Mouse (Mus musculus): ENCODE data around the gene Arf4. TPM values are rescaled to one million over a fixed set of nuclear protein-coding genes. Genes with fewer than 3 reads are reported as not detected.
A peak's percentile ranks its signal among the peaks of the same experiment; 100 is the strongest.

Arf4 gene
- polyA plus RNA-seq (2015; fragmentation: Nextera tagmentation; extraction: Ambion mirVana) = 440 and 447 TPM in 2 replicates

DNA sequence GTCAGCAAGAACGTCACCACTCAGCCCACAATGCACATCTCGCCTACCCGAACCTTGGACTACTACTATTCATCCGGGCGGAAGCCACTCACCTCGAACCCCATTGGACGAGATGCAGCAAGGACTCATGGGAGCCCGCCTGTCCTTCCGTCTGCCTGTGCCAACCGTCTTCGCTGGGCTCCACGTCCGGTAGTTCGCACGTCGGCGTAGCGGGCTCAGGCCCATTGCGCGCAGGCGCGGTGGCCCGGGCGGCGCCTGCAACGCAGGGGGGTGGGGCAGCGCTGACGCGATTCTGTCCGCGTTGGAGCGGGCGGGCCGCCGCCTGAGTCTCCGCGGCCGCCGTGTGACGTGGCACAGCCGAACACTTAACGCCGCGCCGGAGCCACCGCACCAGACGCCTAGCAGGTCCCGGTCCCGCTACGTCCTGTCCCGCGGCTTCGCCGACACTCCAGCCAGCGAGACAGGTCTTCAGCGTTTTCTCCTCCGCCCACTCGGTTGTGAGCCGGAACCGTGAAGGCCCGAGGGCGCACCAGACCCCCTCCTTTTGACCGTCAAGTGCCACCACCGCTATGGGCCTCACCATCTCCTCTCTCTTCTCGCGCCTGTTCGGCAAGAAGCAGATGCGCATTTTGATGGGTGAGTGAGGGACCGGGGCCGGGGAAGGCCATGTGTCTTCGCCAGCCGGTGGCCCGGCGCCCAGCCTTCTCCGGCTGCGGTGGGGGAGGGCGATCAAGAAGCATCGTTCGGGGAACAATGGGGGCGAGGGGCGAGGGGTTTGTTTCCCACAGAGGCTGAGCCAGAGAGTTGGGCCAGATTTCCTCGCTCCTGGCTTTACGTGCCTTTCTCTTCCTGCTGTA lies at the start of gene Arf4:
Gene Arf4, plus strand, starts transcription at position 224 of the 857 bp plus-strand sequence.
- Histone ChIP-seq H3K9me3 (no peaks in the 10 kb centered on the region), H3K36me3 (peaks cover under 1% of the 10 kb centered on the region), H3K9ac (peak within 1 kb of the TSS; percentile 99), H3K4me3 (peak within 1 kb of the TSS; percentile 91), H3K4me1 (peaks cover 39% of the 10 kb centered on the region), H3K27me3 (replicated peaks) (no peaks in the 10 kb centered on the region), H3K27ac (replicated peaks) (peak within 1 kb of the TSS; percentile 99), H3K4me2 (peak within 1 kb of the TSS; percentile 84)
- ATAC-seq (ENCODE audit: extremely low read depth, insufficient number of reproducible peaks, low FRiP score, low TSS enrichment) = peak; percentile 97
- WGBS = under 1% methylated on average over 83 of the region's 83 CpGs

DNA sequence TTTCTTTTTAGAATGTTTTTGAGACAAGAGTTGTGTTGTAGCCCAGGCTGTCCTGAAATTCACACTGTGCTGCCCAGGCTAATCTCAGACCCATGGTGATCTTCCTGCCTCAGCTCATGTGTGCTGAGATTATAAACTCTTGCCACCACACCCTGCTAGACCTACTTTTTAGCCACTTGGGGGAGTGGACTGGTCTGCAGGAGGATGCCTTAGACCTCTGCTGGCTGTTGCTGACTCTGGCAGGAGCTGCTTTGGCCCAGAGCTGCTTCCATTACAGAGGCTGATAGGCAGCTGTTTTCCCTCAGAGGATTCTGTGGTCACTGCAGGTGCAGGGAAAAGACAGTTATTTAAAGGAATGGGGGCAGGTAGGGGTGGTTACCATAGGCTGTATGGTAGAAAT lies 46.5 kb upstream of the Arf4 start:
- Histone ChIP-seq H3K36me3 (peaks cover 33% of the 10 kb centered on the region), H3K27ac (replicated peaks) (no peak overlapping the region), H3K4me2 (no peak overlapping the region), H3K4me3 (no peak overlapping the region), H3K9ac (no peak overlapping the region), H3K9me3 (no peaks in the 10 kb centered on the region), H3K27me3 (replicated peaks) (no peaks in the 10 kb centered on the region), H3K4me1 (peaks cover 28% of the 10 kb centered on the region)
- ATAC-seq (ENCODE audit: extremely low read depth, insufficient number of reproducible peaks, low FRiP score, low TSS enrichment) = no peak

GRCm38 (mm10) chr14:26593281-26593895 lies 44.5 kb upstream of the Arf4 start:
- H3K36me3 ChIP-seq = peaks cover 53% of the 10 kb centered on the region
- H3K27ac ChIP-seq (replicated peaks) = no peak overlapping the region
- H3K9ac ChIP-seq = no peak overlapping the region
- no peak for ATAC-seq (ENCODE audit: extremely low read depth, insufficient number of reproducible peaks, low FRiP score, low TSS enrichment)
- H3K4me1 ChIP-seq = peaks cover 15% of the 10 kb centered on the region
- 72% methylated on average over 2 of the region's 2 CpGs for WGBS
- no peaks in the 10 kb centered on the region for H3K27me3 ChIP-seq (replicated peaks)
- peaks cover 8% of the 10 kb centered on the region for H3K9me3 ChIP-seq
- no peak overlapping the region for H3K4me2 ChIP-seq
- H3K4me3 ChIP-seq = no peak overlapping the region

DNA sequence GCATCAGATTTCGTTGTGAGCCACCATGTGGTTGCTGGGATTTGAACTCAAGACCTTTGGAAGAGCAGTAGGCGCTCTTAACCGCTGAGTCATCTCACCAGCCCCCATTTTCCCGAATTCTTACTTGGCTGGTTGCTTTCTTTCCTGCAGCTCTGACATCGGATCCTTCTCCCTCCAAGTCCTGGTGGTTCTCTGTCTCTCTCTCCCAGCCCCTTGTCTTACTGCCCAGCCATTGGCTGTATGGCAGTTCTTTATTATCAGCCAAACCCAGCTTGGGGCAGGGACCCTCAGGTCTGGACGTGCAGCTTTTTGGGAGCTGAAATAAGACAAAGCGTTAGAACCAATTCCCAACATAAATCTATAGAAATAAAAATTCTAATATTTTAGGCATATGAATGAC lies 42.7 kb upstream of the Arf4 start:
- Histone ChIP-seq H3K27ac (replicated peaks) (no peak overlapping the region), H3K4me1 (peaks cover 6% of the 10 kb centered on the region), H3K9me3 (peaks cover 8% of the 10 kb centered on the region), H3K4me3 (no peak overlapping the region), H3K9ac (no peak overlapping the region), H3K36me3 (peaks cover 71% of the 10 kb centered on the region), H3K4me2 (no peak overlapping the region), H3K27me3 (replicated peaks) (no peaks in the 10 kb centered on the region)
- WGBS = 82% methylated on average over 7 of the region's 7 CpGs
- no peak for ATAC-seq (ENCODE audit: extremely low read depth, insufficient number of reproducible peaks, low FRiP score, low TSS enrichment)

GRCm38 (mm10) chr14:26595695-26596365 lies 42.0 kb upstream of the Arf4 start:
- Histone ChIP-seq H3K4me1 (peaks cover 6% of the 10 kb centered on the region), H3K27ac (replicated peaks) (no peak overlapping the region), H3K9me3 (peaks cover 8% of the 10 kb centered on the region), H3K4me3 (no peak overlapping the region), H3K4me2 (no peak overlapping the region), H3K36me3 (peaks cover 70% of the 10 kb centered on the region), H3K27me3 (replicated peaks) (no peaks in the 10 kb centered on the region), H3K9ac (no peak overlapping the region)
- 61% methylated on average over 5 of the region's 5 CpGs for WGBS
- no peak for ATAC-seq (ENCODE audit: extremely low read depth, insufficient number of reproducible peaks, low FRiP score, low TSS enrichment)

DNA sequence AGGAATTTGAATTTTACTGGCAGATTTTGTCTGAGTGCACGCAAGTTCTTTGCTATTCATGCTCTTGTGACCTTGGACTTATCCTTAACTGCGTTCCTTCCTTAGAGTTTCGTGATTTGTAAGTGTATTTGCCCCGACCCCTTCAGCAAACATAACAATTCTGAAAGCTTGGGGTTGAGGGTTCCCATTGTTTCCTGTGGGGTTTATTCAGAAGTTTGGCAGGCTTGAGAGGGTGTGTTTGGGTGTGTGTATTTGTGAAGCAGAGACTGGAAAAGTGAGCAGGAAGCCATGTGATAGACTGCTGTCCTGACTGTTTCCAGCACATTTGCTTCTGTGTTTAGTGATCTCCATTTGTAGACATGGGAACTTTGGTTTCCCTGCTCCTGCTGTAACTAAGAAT lies 32.5 kb upstream of the Arf4 start:
- WGBS = 80% methylated on average over 4 of the region's 4 CpGs
- Histone ChIP-seq H3K4me1 (no peaks in the 10 kb centered on the region), H3K27ac (replicated peaks) (0 out of 2 replicates have a peak overlapping the region, but pooled peaks have one; percentile 12), H3K9me3 (no peaks in the 10 kb centered on the region), H3K4me3 (no peak overlapping the region), H3K4me2 (no peak overlapping the region), H3K9ac (no peak overlapping the region), H3K36me3 (peaks cover 84% of the 10 kb centered on the region), H3K27me3 (replicated peaks) (no peaks in the 10 kb centered on the region)
- no peak for ATAC-seq (ENCODE audit: extremely low read depth, insufficient number of reproducible peaks, low FRiP score, low TSS enrichment)

GRCm38 (mm10) chr14:26609674-26610073 lies 28.2 kb upstream of the Arf4 start:
- H3K4me2 ChIP-seq = no peak overlapping the region
- H3K27me3 ChIP-seq (replicated peaks) = no peaks in the 10 kb centered on the region
- H3K36me3 ChIP-seq = peaks cover 90% of the 10 kb centered on the region
- no peaks in the 10 kb centered on the region for H3K4me1 ChIP-seq
- no peak for ATAC-seq (ENCODE audit: extremely low read depth, insufficient number of reproducible peaks, low FRiP score, low TSS enrichment)
- no peak overlapping the region for H3K4me3 ChIP-seq
- H3K9me3 ChIP-seq = no peaks in the 10 kb centered on the region
- no peak overlapping the region for H3K9ac ChIP-seq
- 92% methylated on average over 1 of the region's 1 CpGs for WGBS
- H3K27ac ChIP-seq (replicated peaks) = no peak overlapping the region

GRCm38 (mm10) chr14:26610689-26611088 lies 27.2 kb upstream of the Arf4 start:
- peaks cover 91% of the 10 kb centered on the region for H3K36me3 ChIP-seq

GRCm38 (mm10) chr14:26625301-26625700 lies 12.6 kb upstream of the Arf4 start:
- H3K36me3 ChIP-seq = peaks cover 96% of the 10 kb centered on the region
- H3K9ac ChIP-seq = no peak overlapping the region
- ATAC-seq (ENCODE audit: extremely low read depth, insufficient number of reproducible peaks, low FRiP score, low TSS enrichment) = no peak
- no peak overlapping the region for H3K27ac ChIP-seq (replicated peaks)
- no peak overlapping the region for H3K4me2 ChIP-seq
- WGBS = 73% methylated on average over 4 of the region's 4 CpGs
- H3K27me3 ChIP-seq (replicated peaks) = no peaks in the 10 kb centered on the region
- H3K4me1 ChIP-seq = no peaks in the 10 kb centered on the region
- no peaks in the 10 kb centered on the region for H3K9me3 ChIP-seq
- H3K4me3 ChIP-seq = no peak overlapping the region

More at GRCm38 (mm10) chr14:26610689-26611088, 27.2 kb upstream of the Arf4 start:
- Histone ChIP-seq H3K27ac (replicated peaks) (no peak overlapping the region), H3K27me3 (replicated peaks) (no peaks in the 10 kb centered on the region), H3K4me1 (no peaks in the 10 kb centered on the region), H3K4me3 (no peak overlapping the region), H3K4me2 (no peak overlapping the region), H3K9me3 (no peaks in the 10 kb centered on the region), H3K9ac (no peak overlapping the region)
- 88% methylated on average over 4 of the region's 4 CpGs for WGBS
- ATAC-seq (ENCODE audit: extremely low read depth, insufficient number of reproducible peaks, low FRiP score, low TSS enrichment) = no peak

GRCm38 (mm10) chr14:26626605-26627140 lies 11.2 kb upstream of the Arf4 start:
- H3K9me3 ChIP-seq = no peaks in the 10 kb centered on the region
- no peak overlapping the region for H3K9ac ChIP-seq
- peaks cover 91% of the 10 kb centered on the region for H3K36me3 ChIP-seq
- ATAC-seq (ENCODE audit: extremely low read depth, insufficient number of reproducible peaks, low FRiP score, low TSS enrichment) = no peak
- 84% methylated on average over 5 of the region's 5 CpGs for WGBS
- H3K4me2 ChIP-seq = no peak overlapping the region
- no peaks in the 10 kb centered on the region for H3K27me3 ChIP-seq (replicated peaks)
- H3K4me1 ChIP-seq = no peaks in the 10 kb centered on the region
- no peak overlapping the region for H3K27ac ChIP-seq (replicated peaks)
- H3K4me3 ChIP-seq = no peak overlapping the region
